Mouse (Mus musculus) neural tube, embryonic 11.5 days (tissue): ENCODE data around the gene Ndc80. TPM values are rescaled to one million over a fixed set of nuclear protein-coding genes. Genes with fewer than 3 reads are reported as not detected.
"Not testable (repeated sequence)": the region's sequence is repeated elsewhere in the genome, so short reads cannot be mapped to it uniquely, and the experiment has no call there.

Experiments
- ATAC-seq: fragments of 200-750 bp; cut with Nextera tagmentation; 2 replicates; pipeline ENCODE4 v1.8.0; 2017; ENCODE audit warnings: moderate number of reproducible peaks, mild to moderate bottlenecking, moderate TSS enrichment, moderate library complexity; ENCODE audit not compliant: insufficient read depth, low FRiP score, low TSS enrichment
- DNase-seq: peaks from one replicate; pipeline ENCODE4 v3.0.0-alpha.2; 2015; ENCODE audit warnings: low spot score
- H3K27ac ChIP-seq: fragments of 300-500 bp; sonication (generic); 2 replicates; pipeline ENCODE4 v1.5.1; 2014; ENCODE audit warnings: low read depth, mild to moderate bottlenecking, low read length
- H3K27me3 ChIP-seq: fragments of 300-500 bp; sonication (generic); 2 replicates; pipeline ENCODE4 v1.6.1; 2014; ENCODE audit warnings: mild to moderate bottlenecking, low read length, mixed read lengths; ENCODE audit not compliant: control insufficient read depth, insufficient read depth
- H3K36me3 ChIP-seq: fragments of 300-500 bp; sonication (generic); 2 replicates; pipeline ENCODE4 v1.6.1; 2014; ENCODE audit warnings: mild to moderate bottlenecking, low read length, moderate library complexity, mixed read lengths; ENCODE audit not compliant: control insufficient read depth, insufficient read depth
- H3K4me1 ChIP-seq: fragments of 300-500 bp; sonication (generic); 2 replicates; pipeline ENCODE4 v1.6.1; 2014; ENCODE audit warnings: low read length, mixed read lengths; ENCODE audit not compliant: control insufficient read depth, insufficient read depth
- H3K4me2 ChIP-seq: fragments of 300-500 bp; sonication (generic); 2 replicates; pipeline ENCODE4 v1.6.1; 2014; ENCODE audit warnings: low read depth, mild to moderate bottlenecking, moderate library complexity
- H3K4me3 ChIP-seq: fragments of 300-500 bp; sonication (generic); 2 replicates; pipeline ENCODE4 v1.5.1; 2014; ENCODE audit warnings: low read depth, low read length
- H3K9ac ChIP-seq: fragments of 300-500 bp; sonication (generic); 2 replicates; pipeline ENCODE4 v1.6.1; 2014; ENCODE audit warnings: mild to moderate bottlenecking, low read length
- H3K9me3 ChIP-seq: fragments of 300-500 bp; sonication (generic); 2 replicates; pipeline ENCODE4 v1.6.1; 2016; ENCODE audit warnings: low read length; ENCODE audit not compliant: control insufficient read depth
- WGBS: fragments of 180-500 bp; shearing (Covaris S2); extraction: QIAGEN DNeasy Blood & Tissue Kit; methylation state at CpG from one replicate; pipeline ENCODE4 v1.1.7; 2014; 5-methylcytosine and 5-hydroxymethylcytosine counted together
- polyA plus RNA-seq: library from polyadenylated mRNA; unstranded; fragments of >200 nt; fragmentation: Nextera tagmentation; extraction: Ambion mirVana; gene quantifications from 2 replicates; pipeline ENCODE4 v1.2.1, GENCODE M21; 2014

Ndc80 gene
- 51.2 and 54.7 TPM in 2 replicates for polyA plus RNA-seq

DNA sequence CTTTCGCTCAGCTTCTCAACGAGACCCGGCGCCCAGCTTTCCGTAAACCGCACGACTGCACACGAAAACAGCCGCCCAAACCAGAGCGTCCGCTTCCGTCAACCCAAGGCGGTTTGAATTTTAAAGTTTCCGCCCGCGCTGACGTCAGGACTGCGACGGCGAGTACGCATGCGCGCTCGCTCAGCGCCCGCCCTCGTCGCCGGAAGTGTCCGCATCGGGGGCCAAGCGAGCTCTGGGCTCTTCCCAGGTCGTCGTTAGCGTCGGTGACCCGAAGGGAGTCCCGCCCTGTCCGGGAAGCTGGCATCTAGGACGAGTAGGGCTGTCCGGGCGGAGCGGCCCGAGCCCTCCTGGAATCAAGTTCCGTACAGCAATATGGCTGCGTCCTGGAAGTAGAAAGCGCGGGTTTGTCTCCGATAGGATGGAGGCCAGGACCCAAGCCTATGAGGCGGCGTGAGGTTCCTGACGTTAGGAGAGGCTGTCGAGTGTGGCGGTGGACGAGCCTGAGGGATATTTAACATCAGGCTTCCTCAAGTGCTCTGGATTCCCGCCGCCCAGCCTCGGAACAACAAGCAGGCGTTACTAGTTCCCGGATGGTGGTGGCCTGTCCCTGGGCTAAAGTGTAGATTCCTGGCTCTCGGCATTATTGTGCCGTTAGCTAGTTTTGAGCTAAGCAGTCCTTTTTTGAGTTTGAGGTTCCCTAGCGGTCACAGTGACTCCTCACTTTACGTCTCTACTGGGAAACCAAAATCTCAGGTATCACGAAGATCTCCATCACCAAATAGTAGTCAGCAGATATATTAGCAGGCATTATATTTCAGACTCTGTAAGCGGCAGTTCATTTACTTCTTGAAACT, at the start of gene Ndc80:
Ndc80 (minus strand) TSS at position 147 of the 854 bp plus-strand sequence.
- ATAC-seq, result peak; percentile 97

DNA sequence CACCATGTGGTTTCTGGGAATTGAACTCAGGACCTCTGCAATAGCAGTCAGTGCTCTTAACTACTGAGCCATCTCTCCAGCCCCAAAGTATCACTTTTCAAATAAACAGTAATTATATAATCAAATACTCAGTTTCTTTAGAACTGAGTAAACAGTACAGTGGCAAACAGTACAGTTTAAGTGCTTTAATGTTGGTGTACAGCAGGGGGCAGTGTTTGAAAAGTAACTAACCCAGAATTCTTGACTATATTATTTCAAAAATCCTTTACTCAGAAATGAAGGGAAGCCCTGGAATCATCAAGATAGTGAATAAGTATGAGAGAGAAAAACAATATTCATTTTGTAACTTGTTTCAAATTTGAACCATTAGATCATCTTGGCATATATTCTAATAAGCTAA, 35.0 kb upstream of the Ndc80 start:
- ATAC-seq (no peak), DNase-seq (no peak)
- Histone ChIP-seq H3K27me3 (no peaks in the 10 kb centered on the region), H3K4me3 (no peak overlapping the region), H3K36me3 (no peaks in the 10 kb centered on the region), H3K9me3 (no peaks in the 10 kb centered on the region), H3K27ac (no peak overlapping the region), H3K9ac (no peak overlapping the region), H3K4me1 (no peaks in the 10 kb centered on the region), H3K4me2 (no peak overlapping the region)

More for the DNA sequence above, at the start of gene Ndc80:
- 1% methylated on average over 66 of the region's 66 CpGs for WGBS
- H3K9ac ChIP-seq, result peak within 1 kb of the TSS; percentile 68
- peak; percentile 94 for DNase-seq
- H3K27me3 ChIP-seq, result no peaks in the 10 kb centered on the region
- peak within 1 kb of the TSS; percentile 94 for H3K27ac ChIP-seq
- H3K36me3 ChIP-seq, result no peaks in the 10 kb centered on the region
- H3K4me2 ChIP-seq, result peak within 1 kb of the TSS; percentile 52
- H3K4me3 ChIP-seq, result peak within 1 kb of the TSS; percentile 62
- no peaks in the 10 kb centered on the region for H3K4me1 ChIP-seq
- H3K9me3 ChIP-seq, result no peaks in the 10 kb centered on the region

DNA sequence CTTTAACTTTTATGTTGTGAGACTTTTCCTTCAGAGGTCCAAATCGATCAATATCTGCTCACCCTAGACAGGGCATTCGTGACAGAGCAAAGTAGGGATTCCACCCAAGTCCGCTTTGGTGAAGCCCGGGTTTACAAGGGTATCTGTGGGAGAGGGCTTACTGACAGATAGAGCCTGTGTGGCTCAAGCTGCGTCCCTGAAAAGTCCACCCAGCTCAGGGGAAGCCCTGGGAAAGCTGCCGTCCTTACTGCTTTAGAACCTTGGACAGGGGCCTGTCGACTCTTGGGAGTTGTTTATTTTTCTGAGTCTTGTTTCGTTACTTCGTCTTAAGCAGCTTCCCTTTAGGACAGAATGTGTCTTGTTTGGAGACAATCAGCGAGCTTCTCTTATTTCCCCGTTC, 26.2 kb upstream of the Ndc80 start:
- no peak overlapping the region; the same call in 1 of the 2 replicates for H3K4me3 ChIP-seq

GRCm38 (mm10) chr17:71551757-71552451, 25.2 kb upstream of the Ndc80 start, which contains the start of gene Spdya:
Gene Spdya (plus strand): TSS chr17:71552061.
- peak; percentile 93 for DNase-seq
- Histone ChIP-seq H3K4me1 (peaks cover 3% of the 10 kb centered on the region; the same call in 1 of the 2 replicates), H3K4me2 (peak within 1 kb of the TSS; percentile 97), H3K4me3 (peak within 1 kb of the TSS; percentile 62), H3K27me3 (peaks cover 6% of the 10 kb centered on the region; the same call in 1 of the 2 replicates), H3K9me3 (no peaks in the 10 kb centered on the region), H3K36me3 (no peaks in the 10 kb centered on the region), H3K27ac (0 out of 2 replicates have a peak within 1 kb of the TSS, but pooled peaks have one; percentile 34), H3K9ac (peak within 1 kb of the TSS; percentile 80)
- ATAC-seq, result peak; percentile 94
- under 1% methylated on average over 77 of the region's 78 CpGs for WGBS

More for the DNA sequence above, 26.2 kb upstream of the Ndc80 start:
- DNase-seq (peak; percentile 25), ATAC-seq (no peak)
- Histone ChIP-seq H3K9me3 (no peaks in the 10 kb centered on the region), H3K4me1 (peaks cover 3% of the 10 kb centered on the region; the same call in 1 of the 2 replicates), H3K4me2 (peak overlapping the region; percentile 97), H3K27me3 (peaks cover 6% of the 10 kb centered on the region; the same call in 1 of the 2 replicates), H3K9ac (no peak overlapping the region), H3K36me3 (no peaks in the 10 kb centered on the region), H3K27ac (no peak overlapping the region)
- WGBS, result 15% methylated on average over 11 of the region's 11 CpGs

GRCm38 (mm10) chr17:71551350-71551749, 24.7 kb upstream of the Ndc80 start:
- no peak overlapping the region for H3K27ac ChIP-seq
- H3K4me2 ChIP-seq, result peak overlapping the region; percentile 97
- H3K9me3 ChIP-seq, result no peaks in the 10 kb centered on the region
- no peaks in the 10 kb centered on the region for H3K36me3 ChIP-seq
- peaks cover 3% of the 10 kb centered on the region; the same call in 1 of the 2 replicates for H3K4me1 ChIP-seq
- ATAC-seq, result peak; percentile 21; the same call in 1 of the 2 replicates
- WGBS, result 6% methylated on average over 6 of the region's 6 CpGs
- peak overlapping the region; percentile 62 for H3K4me3 ChIP-seq
- H3K9ac ChIP-seq, result peak overlapping the region; percentile 80
- H3K27me3 ChIP-seq, result peaks cover 6% of the 10 kb centered on the region; the same call in 1 of the 2 replicates
- DNase-seq, result no peak

- ATAC-seq (no peak), DNase-seq (peak; percentile 18)
- Histone ChIP-seq H3K27ac (no peak overlapping the region), H3K27me3 (peaks cover 6% of the 10 kb centered on the region; the same call in 1 of the 2 replicates), H3K4me2 (no peak overlapping the region), H3K4me1 (peaks cover 3% of the 10 kb centered on the region; the same call in 1 of the 2 replicates), H3K4me3 (no peak overlapping the region), H3K36me3 (no peaks in the 10 kb centered on the region), H3K9ac (no peak overlapping the region), H3K9me3 (no peaks in the 10 kb centered on the region)
- WGBS, result 0% methylated on average over 1 of the region's 1 CpGs
Measured at GRCm38 (mm10) chr17:71548586-71548985, 21.9 kb upstream of the Ndc80 start.

GRCm38 (mm10) chr17:71537164-71537563, 10.5 kb upstream of the Ndc80 start:
- Histone ChIP-seq H3K4me1 (no peaks in the 10 kb centered on the region), H3K36me3 (no peaks in the 10 kb centered on the region), H3K9me3 (no peaks in the 10 kb centered on the region), H3K27me3 (no peaks in the 10 kb centered on the region), H3K27ac (no peak overlapping the region), H3K4me2 (no peak overlapping the region), H3K4me3 (no peak overlapping the region), H3K9ac (no peak overlapping the region)
- 81% methylated on average over 3 of the region's 3 CpGs for WGBS
- no peak for ATAC-seq
- DNase-seq, result no peak

- H3K4me3 ChIP-seq, result not testable (repeated sequence)
- WGBS, result 62% methylated on average over 1 of the region's 1 CpGs
Measured at GRCm38 (mm10) chr17:71535595-71535994, 8.9 kb upstream of the Ndc80 start.

More at GRCm38 (mm10) chr17:71535595-71535994, 8.9 kb upstream of the Ndc80 start:
- DNase-seq, H3K27ac ChIP-seq, H3K36me3 ChIP-seq, H3K4me1 ChIP-seq, H3K27me3 ChIP-seq, H3K9me3 ChIP-seq, H3K4me2 ChIP-seq, ATAC-seq, H3K9ac ChIP-seq: not testable (repeated sequence)
